Mouse (Mus musculus): ENCODE data around the gene Chchd1. TPM values are rescaled to one million over a fixed set of nuclear protein-coding genes. Genes with fewer than 3 reads are reported as not detected.
A peak's percentile ranks its signal among the peaks of the same experiment; 100 is the strongest.
"Not testable (repeated sequence)": the region's sequence is repeated elsewhere in the genome, so short reads cannot be mapped to it uniquely, and the experiment has no call there.

Gene Chchd1
- polyA plus RNA-seq, 1 experiment from 2014 or later, result 194 TPM

GRCm38 (mm10) chr14:20695761-20696520, 6.9 kb upstream of the Chchd1 start:
- H3K9ac ChIP-seq, result peak overlapping the region; percentile 94
- peak overlapping the region; percentile 86 for H3K4me3 ChIP-seq (replicated peaks; ENCODE audit: low read length)
- peak overlapping the region; percentile 79 for H3K4me2 ChIP-seq (replicated peaks)
- peaks cover 48% of the 10 kb centered on the region for H3K4me1 ChIP-seq (replicated peaks; ENCODE audit: control insufficient read depth, insufficient read depth, low read length)
- no peaks in the 10 kb centered on the region for H3K27me3 ChIP-seq (ENCODE audit: control insufficient read depth, insufficient read depth, low read length)
- ATAC-seq (ENCODE audit: low FRiP score) (no peak; the same call in 1 of the 2 replicates), DNase-seq (ENCODE audit: low spot score) (peak; percentile 34)
- peak overlapping the region; percentile 99 for H3K27ac ChIP-seq
- no peaks in the 10 kb centered on the region for H3K9me3 ChIP-seq (ENCODE audit: control insufficient read depth, low read length)
- WGBS, result 12% methylated on average over 27 of the region's 27 CpGs
- peaks cover 39% of the 10 kb centered on the region for H3K36me3 ChIP-seq (replicated peaks; ENCODE audit: control insufficient read depth, insufficient read depth)

- no peak for ATAC-seq (ENCODE audit: low FRiP score)
- 7% methylated on average over 1 of the region's 1 CpGs for WGBS
- DNase-seq (ENCODE audit: low spot score), result peak; percentile 71
- peaks cover 29% of the 10 kb centered on the region for H3K36me3 ChIP-seq (replicated peaks; ENCODE audit: control insufficient read depth, insufficient read depth)
- H3K9me3 ChIP-seq (ENCODE audit: control insufficient read depth, low read length), result no peaks in the 10 kb centered on the region
- H3K4me2 ChIP-seq (replicated peaks), result peak overlapping the region; percentile 79
- peak overlapping the region; percentile 86 for H3K4me3 ChIP-seq (replicated peaks; ENCODE audit: low read length)
- peak overlapping the region; percentile 16; the same call in 1 of the 2 replicates for H3K27ac ChIP-seq
- peak overlapping the region; percentile 94 for H3K9ac ChIP-seq
- H3K4me1 ChIP-seq (replicated peaks; ENCODE audit: control insufficient read depth, insufficient read depth, low read length), result peaks cover 59% of the 10 kb centered on the region
- no peaks in the 10 kb centered on the region for H3K27me3 ChIP-seq (ENCODE audit: control insufficient read depth, insufficient read depth, low read length)
Measured at GRCm38 (mm10) chr14:20696986-20697385, 5.8 kb upstream of the Chchd1 start.

- H3K27ac ChIP-seq, result no peak overlapping the region
- ATAC-seq (ENCODE audit: low FRiP score) (no peak), DNase-seq (ENCODE audit: low spot score) (no peak)
- H3K4me3 ChIP-seq (replicated peaks; ENCODE audit: low read length), result no peak overlapping the region
- H3K9ac ChIP-seq, result peak overlapping the region; percentile 94; the same call in 1 of the 2 replicates
- 90% methylated on average over 2 of the region's 2 CpGs for whole genome bisulfite sequencing
- peaks cover 13% of the 10 kb centered on the region for H3K36me3 ChIP-seq (replicated peaks; ENCODE audit: control insufficient read depth, insufficient read depth)
- peak overlapping the region; percentile 79 for H3K4me2 ChIP-seq (replicated peaks)
- peaks cover 62% of the 10 kb centered on the region for H3K4me1 ChIP-seq (replicated peaks; ENCODE audit: control insufficient read depth, insufficient read depth, low read length)
- H3K9me3 ChIP-seq (ENCODE audit: control insufficient read depth, low read length), result no peaks in the 10 kb centered on the region
- H3K27me3 ChIP-seq (ENCODE audit: control insufficient read depth, insufficient read depth, low read length), result no peaks in the 10 kb centered on the region
Measured at GRCm38 (mm10) chr14:20698515-20698914, 4.3 kb upstream of the Chchd1 start.

- Histone ChIP-seq H3K9ac (no peak overlapping the region), H3K36me3 (replicated peaks; ENCODE audit: control insufficient read depth, insufficient read depth) (peaks cover 21% of the 10 kb centered on the region), H3K4me3 (replicated peaks; ENCODE audit: low read length) (no peak overlapping the region), H3K27me3 (ENCODE audit: control insufficient read depth, insufficient read depth, low read length) (no peaks in the 10 kb centered on the region), H3K4me2 (replicated peaks) (no peak overlapping the region), H3K27ac (no peak overlapping the region), H3K9me3 (ENCODE audit: control insufficient read depth, low read length) (no peaks in the 10 kb centered on the region), H3K4me1 (replicated peaks; ENCODE audit: control insufficient read depth, insufficient read depth, low read length) (peaks cover 59% of the 10 kb centered on the region)
- ATAC-seq (ENCODE audit: low FRiP score) (no peak), DNase-seq (ENCODE audit: low spot score) (no peak)
- WGBS, result 89% methylated on average over 3 of the region's 3 CpGs
Measured at GRCm38 (mm10) chr14:20700362-20700761, 2.4 kb upstream of the Chchd1 start.

GRCm38 (mm10) chr14:20701554-20701953, 1.3 kb upstream of the Chchd1 start:
- H3K27ac ChIP-seq, result no peak overlapping the region
- H3K4me1 ChIP-seq (replicated peaks; ENCODE audit: control insufficient read depth, insufficient read depth, low read length), result peaks cover 52% of the 10 kb centered on the region
- H3K9me3 ChIP-seq (ENCODE audit: control insufficient read depth, low read length), result no peaks in the 10 kb centered on the region
- peak overlapping the region; percentile 88 for H3K4me3 ChIP-seq (replicated peaks; ENCODE audit: low read length)
- peak overlapping the region; percentile 91 for H3K9ac ChIP-seq
- H3K27me3 ChIP-seq (ENCODE audit: control insufficient read depth, insufficient read depth, low read length), result no peaks in the 10 kb centered on the region
- WGBS, result 85% methylated on average over 8 of the region's 8 CpGs
- H3K36me3 ChIP-seq (replicated peaks; ENCODE audit: control insufficient read depth, insufficient read depth), result peaks cover 23% of the 10 kb centered on the region
- ATAC-seq (ENCODE audit: low FRiP score) (no peak), DNase-seq (ENCODE audit: low spot score) (no peak)
- H3K4me2 ChIP-seq (replicated peaks), result peak overlapping the region; percentile 64

- Histone ChIP-seq H3K9ac (peak overlapping the region; percentile 91), H3K4me3 (replicated peaks; ENCODE audit: low read length) (peak overlapping the region; percentile 88), H3K4me1 (replicated peaks; ENCODE audit: control insufficient read depth, insufficient read depth, low read length) (peaks cover 50% of the 10 kb centered on the region), H3K27ac (peak overlapping the region; percentile 94), H3K4me2 (replicated peaks) (peak overlapping the region; percentile 64), H3K27me3 (ENCODE audit: control insufficient read depth, insufficient read depth, low read length) (no peaks in the 10 kb centered on the region), H3K36me3 (replicated peaks; ENCODE audit: control insufficient read depth, insufficient read depth) (peaks cover 23% of the 10 kb centered on the region), H3K9me3 (ENCODE audit: control insufficient read depth, low read length) (no peaks in the 10 kb centered on the region)
- peak; percentile 12; the same call in 1 of the 2 replicates for ATAC-seq (ENCODE audit: low FRiP score)
- 17% methylated on average over 15 of the region's 15 CpGs for WGBS
- no peak for DNase-seq (ENCODE audit: low spot score)
Measured at GRCm38 (mm10) chr14:20702096-20702740, 588 bp upstream of the Chchd1 start.

- Histone ChIP-seq H3K9ac (peak overlapping the region; percentile 91), H3K36me3 (replicated peaks; ENCODE audit: control insufficient read depth, insufficient read depth) (peaks cover 23% of the 10 kb centered on the region), H3K4me2 (replicated peaks) (peak overlapping the region; percentile 64), H3K27ac (peak overlapping the region; percentile 94; the same call in 1 of the 2 replicates), H3K4me1 (replicated peaks; ENCODE audit: control insufficient read depth, insufficient read depth, low read length) (peaks cover 41% of the 10 kb centered on the region), H3K4me3 (replicated peaks; ENCODE audit: low read length) (peak overlapping the region; percentile 88)
- 7% methylated on average over 8 of the region's 8 CpGs for WGBS
- not testable (repeated sequence) for H3K27me3 ChIP-seq (ENCODE audit: control insufficient read depth, insufficient read depth, low read length); DNase-seq (ENCODE audit: low spot score); H3K9me3 ChIP-seq (ENCODE audit: control insufficient read depth, low read length); ATAC-seq (ENCODE audit: low FRiP score)
Measured at GRCm38 (mm10) chr14:20703461-20703860, 655 bp downstream of the Chchd1 start.

GRCm38 (mm10) chr14:20707201-20708190, 4.7 kb downstream of the Chchd1 start, which contains the start of gene Zswim8:
Gene Zswim8, plus strand, starts transcription at chr14:20707552.
- Histone ChIP-seq H3K9me3 (ENCODE audit: control insufficient read depth, low read length) (no peaks in the 10 kb centered on the region), H3K36me3 (replicated peaks; ENCODE audit: control insufficient read depth, insufficient read depth) (peaks cover 41% of the 10 kb centered on the region), H3K9ac (peak within 1 kb of the TSS; percentile 98), H3K4me1 (replicated peaks; ENCODE audit: control insufficient read depth, insufficient read depth, low read length) (peaks cover 21% of the 10 kb centered on the region), H3K27ac (peak within 1 kb of the TSS; percentile 90), H3K27me3 (ENCODE audit: control insufficient read depth, insufficient read depth, low read length) (no peaks in the 10 kb centered on the region), H3K4me2 (replicated peaks) (peak within 1 kb of the TSS; percentile 80), H3K4me3 (replicated peaks; ENCODE audit: low read length) (peak within 1 kb of the TSS; percentile 90)
- under 1% methylated on average over 80 of the region's 80 CpGs for WGBS
- peak; percentile 95 for ATAC-seq (ENCODE audit: low FRiP score)
- peak; percentile 90 for DNase-seq (ENCODE audit: low spot score)

All from hindbrain, embryonic 14.5 days (tissue).